Mouse (Mus musculus) heart, postnatal 0 days (tissue): ENCODE results near the gene Yrdc.

Experiments used
- CTCF ChIP-seq: IDR thresholded peaks from 2 replicates; pipeline ENCODE4 v1.5.1; 2016; ENCODE audit warnings: antibody characterized with exemption, control low read depth, low read depth
- EP300 ChIP-seq: IDR thresholded peaks from 2 replicates; pipeline ENCODE4 v1.6.1; 2016; ENCODE audit warnings: antibody characterized with exemption, low read depth

DNA sequence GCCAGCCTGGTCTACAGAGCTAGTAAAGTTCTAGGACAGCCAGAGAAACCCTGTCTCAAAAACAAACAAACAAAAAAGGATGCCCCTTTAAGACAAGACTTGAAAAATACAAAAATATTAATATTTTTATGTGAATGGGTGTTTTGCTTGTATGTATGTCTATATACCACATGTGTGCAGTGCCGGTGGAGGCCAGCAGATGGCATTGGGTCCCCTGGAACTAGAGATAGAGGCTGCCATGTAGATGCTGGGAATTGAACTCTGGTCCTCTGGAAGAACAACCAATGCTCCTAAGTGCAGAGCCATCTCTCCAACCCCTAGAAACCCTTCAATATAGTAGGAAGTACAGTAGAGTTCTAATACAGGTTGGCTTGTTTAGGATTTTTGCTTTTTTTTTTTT is 9.5 kb upstream of the Yrdc start:
- TF ChIP-seq CTCF, result no peak
- no peak for TF ChIP-seq EP300
